Mouse (Mus musculus): ENCODE measurements around the gene Dock1. TPM values are rescaled to one million over a fixed set of nuclear protein-coding genes. Genes with fewer than 3 reads are reported as not detected.

The Dock1 gene
- polyA plus RNA-seq, 1 experiment = 2.1 TPM

- Histone ChIP-seq H3K4me1 (ENCODE audit: control insufficient read depth, insufficient read depth, insufficient read length) (no peaks in the 10 kb centered on the region), H3K27me3 (ENCODE audit: control insufficient read depth, insufficient read depth, low read length) (no peaks in the 10 kb centered on the region), H3K4me3 (ENCODE audit: extremely low read depth, insufficient read depth, insufficient read length) (no peak overlapping the region), H3K36me3 (ENCODE audit: control insufficient read depth, insufficient read depth, low read length) (no peaks in the 10 kb centered on the region), H3K27ac (ENCODE audit: insufficient read depth, low read length) (no peak overlapping the region)
- 94% methylated on average over 12 of the region's 12 CpGs for WGBS
- TF ChIP-seq CTCF (IDR thresholded peaks at IDR 0.05; ENCODE audit: extremely low read depth, insufficient read depth, insufficient read length, insufficient replicate concordance) (no peak), POLR2A (IDR thresholded peaks at IDR 0.05; ENCODE audit: low read depth, low read length) (no peak)
- DNase-seq (ENCODE audit: low read depth in 1 of 2, low spot score in 2 of 2) = no peak
These were observed 373.7 kb downstream of the Dock1 start for GRCm38 (mm10) chr7:135043931-135044765.

DNA sequence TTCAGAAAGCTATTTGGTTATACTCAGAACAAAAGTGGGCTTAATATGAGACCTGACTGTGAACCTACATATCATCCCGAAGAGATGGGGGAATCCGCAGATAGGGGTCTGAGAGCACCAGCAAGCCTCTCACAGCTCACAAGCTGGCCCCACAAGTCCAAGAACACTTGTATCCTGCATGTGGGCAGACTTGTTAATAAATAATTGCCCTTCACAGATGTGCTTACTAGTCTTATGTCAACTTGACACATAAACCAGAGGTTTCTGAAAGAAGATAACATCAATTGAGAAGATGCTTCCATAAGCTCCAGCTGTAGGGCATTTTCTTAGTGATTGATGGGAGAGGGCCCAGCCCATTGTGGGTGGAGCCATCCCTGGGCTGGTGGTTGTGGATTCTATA, 379.0 kb downstream of the Dock1 start:
- no peaks in the 10 kb centered on the region for H3K27me3 ChIP-seq (ENCODE audit: control insufficient read depth, insufficient read depth, low read length)
- DNase-seq (ENCODE audit: low read depth in 1 of 2, low spot score in 2 of 2) = no peak
- no peaks in the 10 kb centered on the region for H3K36me3 ChIP-seq (ENCODE audit: control insufficient read depth, insufficient read depth, low read length)
- no peak overlapping the region for H3K27ac ChIP-seq (ENCODE audit: insufficient read depth, low read length)
- no peaks in the 10 kb centered on the region for H3K4me1 ChIP-seq (ENCODE audit: control insufficient read depth, insufficient read depth, insufficient read length)
- no peak overlapping the region for H3K4me3 ChIP-seq (ENCODE audit: extremely low read depth, insufficient read depth, insufficient read length)
- no peak for TF ChIP-seq POLR2A (IDR thresholded peaks at IDR 0.05; ENCODE audit: low read depth, low read length)
- no peak for TF ChIP-seq CTCF (IDR thresholded peaks at IDR 0.05; ENCODE audit: extremely low read depth, insufficient read depth, insufficient read length, insufficient replicate concordance)
- 96% methylated on average over 2 of the region's 2 CpGs for WGBS

DNA sequence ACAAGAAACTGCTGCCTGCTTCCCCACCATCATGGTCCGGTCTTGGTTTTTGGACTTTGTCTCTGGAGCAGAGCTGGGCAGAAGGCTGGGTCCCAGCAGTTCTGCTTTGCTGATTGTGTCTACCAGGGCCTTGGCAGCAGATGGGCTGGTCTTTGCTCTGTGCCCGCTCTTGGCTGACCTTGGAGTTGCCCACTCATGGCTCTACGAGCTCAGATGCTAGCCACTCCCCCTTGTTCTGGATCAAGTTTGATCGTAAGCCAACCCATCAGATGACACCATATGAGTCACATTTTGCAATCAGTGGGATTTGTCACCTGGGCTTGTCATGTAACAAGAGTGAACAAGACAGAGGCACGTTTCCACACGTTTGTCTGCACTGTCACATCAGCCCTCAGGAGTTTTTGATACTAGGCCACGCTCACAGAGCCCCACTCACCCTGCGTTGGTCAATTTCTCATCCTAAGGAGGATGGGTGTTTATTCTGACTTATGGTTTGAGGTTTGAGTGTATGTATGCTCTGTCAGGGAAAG, 382.8 kb downstream of the Dock1 start:
- 86% methylated on average over 8 of the region's 8 CpGs for WGBS
- TF ChIP-seq POLR2A (IDR thresholded peaks at IDR 0.05; ENCODE audit: low read depth, low read length) (no peak), CTCF (IDR thresholded peaks at IDR 0.05; ENCODE audit: extremely low read depth, insufficient read depth, insufficient read length, insufficient replicate concordance) (no peak)
- Histone ChIP-seq H3K36me3 (ENCODE audit: control insufficient read depth, insufficient read depth, low read length) (no peaks in the 10 kb centered on the region), H3K4me3 (ENCODE audit: extremely low read depth, insufficient read depth, insufficient read length) (no peak overlapping the region), H3K4me1 (ENCODE audit: control insufficient read depth, insufficient read depth, insufficient read length) (no peaks in the 10 kb centered on the region), H3K27me3 (ENCODE audit: control insufficient read depth, insufficient read depth, low read length) (no peaks in the 10 kb centered on the region), H3K27ac (ENCODE audit: insufficient read depth, low read length) (no peak overlapping the region)
- no peak for DNase-seq (ENCODE audit: low read depth in 1 of 2, low spot score in 2 of 2)

DNA sequence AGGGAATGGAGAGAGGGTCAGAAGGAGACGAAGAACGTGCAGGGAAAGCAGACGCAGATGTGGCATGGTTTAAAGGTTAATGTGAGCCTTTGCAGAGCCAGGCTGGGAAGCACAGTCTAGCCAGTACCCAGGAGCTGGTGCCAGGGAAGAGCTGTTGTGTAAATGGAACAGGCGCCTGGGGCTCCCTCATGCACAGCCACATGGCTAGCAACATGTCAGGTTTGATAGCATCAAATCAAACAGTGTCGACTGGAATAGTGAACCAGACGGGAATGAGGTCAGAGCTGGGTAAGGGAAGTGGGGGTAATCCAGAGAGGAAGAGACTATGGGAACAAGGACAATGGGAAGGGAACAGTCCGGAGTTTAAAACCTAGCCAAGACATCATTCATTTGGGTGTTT, 384.2 kb downstream of the Dock1 start:
- no peak for DNase-seq (ENCODE audit: low read depth in 1 of 2, low spot score in 2 of 2)
- Histone ChIP-seq H3K4me1 (ENCODE audit: control insufficient read depth, insufficient read depth, insufficient read length) (no peaks in the 10 kb centered on the region), H3K36me3 (ENCODE audit: control insufficient read depth, insufficient read depth, low read length) (no peaks in the 10 kb centered on the region), H3K4me3 (ENCODE audit: extremely low read depth, insufficient read depth, insufficient read length) (no peak overlapping the region), H3K27ac (ENCODE audit: insufficient read depth, low read length) (no peak overlapping the region), H3K27me3 (ENCODE audit: control insufficient read depth, insufficient read depth, low read length) (no peaks in the 10 kb centered on the region)
- WGBS = 79% methylated on average over 7 of the region's 7 CpGs
- no peak for TF ChIP-seq CTCF (IDR thresholded peaks at IDR 0.05; ENCODE audit: extremely low read depth, insufficient read depth, insufficient read length, insufficient replicate concordance)
- TF ChIP-seq POLR2A (IDR thresholded peaks at IDR 0.05; ENCODE audit: low read depth, low read length) = no peak

GRCm38 (mm10) chr7:135059071-135059470, 388.6 kb downstream of the Dock1 start:
- Histone ChIP-seq H3K27me3 (ENCODE audit: control insufficient read depth, insufficient read depth, low read length) (no peaks in the 10 kb centered on the region), H3K36me3 (ENCODE audit: control insufficient read depth, insufficient read depth, low read length) (no peaks in the 10 kb centered on the region), H3K4me3 (ENCODE audit: extremely low read depth, insufficient read depth, insufficient read length) (no peak overlapping the region), H3K4me1 (ENCODE audit: control insufficient read depth, insufficient read depth, insufficient read length) (no peaks in the 10 kb centered on the region), H3K27ac (ENCODE audit: insufficient read depth, low read length) (no peak overlapping the region)
- TF ChIP-seq CTCF (IDR thresholded peaks at IDR 0.05; ENCODE audit: extremely low read depth, insufficient read depth, insufficient read length, insufficient replicate concordance) (no peak), POLR2A (IDR thresholded peaks at IDR 0.05; ENCODE audit: low read depth, low read length) (no peak)
- 84% methylated on average over 4 of the region's 4 CpGs for WGBS
- DNase-seq (ENCODE audit: low read depth in 1 of 2, low spot score in 2 of 2) = no peak

DNA sequence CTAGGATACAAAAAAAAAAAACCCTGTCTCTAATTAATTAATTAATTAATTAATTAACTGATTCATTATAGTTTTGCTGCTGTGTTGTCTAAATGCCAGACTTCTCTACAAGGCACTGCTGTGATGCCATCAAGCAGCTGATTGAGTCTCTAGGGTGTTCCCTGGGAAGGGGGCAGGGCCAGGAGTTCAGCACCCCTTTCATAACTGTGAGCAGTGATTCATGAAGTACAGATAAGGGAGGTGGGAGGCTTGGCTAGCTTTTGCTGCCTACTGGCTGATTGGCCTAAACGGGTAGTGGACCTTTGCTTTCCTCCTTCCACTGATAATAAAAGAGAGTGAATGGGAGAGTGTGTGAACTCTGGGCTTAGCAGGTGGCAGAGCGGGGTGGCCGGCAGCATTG, 389.1 kb downstream of the Dock1 start:
- TF ChIP-seq POLR2A (IDR thresholded peaks at IDR 0.05; ENCODE audit: low read depth, low read length) (no peak), CTCF (IDR thresholded peaks at IDR 0.05; ENCODE audit: extremely low read depth, insufficient read depth, insufficient read length, insufficient replicate concordance) (no peak)
- H3K27ac ChIP-seq (ENCODE audit: insufficient read depth, low read length) = no peak overlapping the region
- H3K27me3 ChIP-seq (ENCODE audit: control insufficient read depth, insufficient read depth, low read length) = no peaks in the 10 kb centered on the region
- no peaks in the 10 kb centered on the region for H3K36me3 ChIP-seq (ENCODE audit: control insufficient read depth, insufficient read depth, low read length)
- no peaks in the 10 kb centered on the region for H3K4me1 ChIP-seq (ENCODE audit: control insufficient read depth, insufficient read depth, insufficient read length)
- H3K4me3 ChIP-seq (ENCODE audit: extremely low read depth, insufficient read depth, insufficient read length) = no peak overlapping the region
- no peak for DNase-seq (ENCODE audit: low read depth in 1 of 2, low spot score in 2 of 2)
- 90% methylated on average over 3 of the region's 3 CpGs for WGBS

- H3K27ac ChIP-seq (ENCODE audit: insufficient read depth, low read length) = no peak overlapping the region
- no peak overlapping the region for H3K4me3 ChIP-seq (ENCODE audit: extremely low read depth, insufficient read depth, insufficient read length)
- 63% methylated on average over 5 of the region's 5 CpGs for WGBS
- no peaks in the 10 kb centered on the region for H3K27me3 ChIP-seq (ENCODE audit: control insufficient read depth, insufficient read depth, low read length)
- DNase-seq (ENCODE audit: low read depth in 1 of 2, low spot score in 2 of 2) = no peak
- no peaks in the 10 kb centered on the region for H3K4me1 ChIP-seq (ENCODE audit: control insufficient read depth, insufficient read depth, insufficient read length)
- no peaks in the 10 kb centered on the region for H3K36me3 ChIP-seq (ENCODE audit: control insufficient read depth, insufficient read depth, low read length)
- no peak for TF ChIP-seq POLR2A (IDR thresholded peaks at IDR 0.05; ENCODE audit: low read depth, low read length)
- no peak for TF ChIP-seq CTCF (IDR thresholded peaks at IDR 0.05; ENCODE audit: extremely low read depth, insufficient read depth, insufficient read length, insufficient replicate concordance)
These were observed 393.4 kb downstream of the Dock1 start for GRCm38 (mm10) chr7:135063886-135064285.

Data from spleen, adult 2 months (tissue).